Mouse (Mus musculus): ENCODE measurements around the gene Slc38a8.

GRCm38 (mm10) chr8:119514940-119515339 lies 13.4 kb upstream of the Slc38a8 start:
- TF ChIP-seq CTCF (IDR thresholded peaks at IDR 0.05; ENCODE audit: low read depth) = no peak
- TF ChIP-seq EP300 (optimal IDR thresholded peaks at IDR 0.05) = no peak

Measured in stomach, postnatal 0 days (tissue).